8 mouse cellular contexts compared by ENCODE assay signal in the genomic region with DNA sequence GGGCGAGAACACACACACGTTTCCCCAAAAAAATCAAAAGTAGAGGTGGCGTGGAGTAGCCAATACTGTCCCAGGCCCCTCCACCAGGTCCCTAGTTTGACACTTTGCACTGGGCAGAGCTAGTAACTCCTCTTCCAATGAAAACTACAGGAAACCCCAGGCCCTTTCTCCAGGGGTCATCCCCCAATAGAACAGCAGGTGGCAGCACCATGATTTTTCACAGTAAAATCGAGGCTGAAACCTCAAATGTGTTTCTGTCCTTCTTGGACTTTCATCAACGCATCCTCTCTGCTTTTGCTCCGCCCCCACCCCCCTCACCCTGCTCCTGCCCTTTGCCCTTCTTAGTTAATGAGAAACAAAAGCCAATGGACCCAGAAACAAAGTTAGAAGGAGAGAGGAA. TPM values are rescaled to one million over a fixed set of nuclear protein-coding genes. Genes with fewer than 3 reads are reported as not detected.
DNase-seq lines count a peak whose midpoint lies in the region; TF ChIP-seq lines count a peak whose summit lies in the region.

No protein-coding gene starts in this region.

- peak; percentile 43 to 58 for DNase-seq in frontal cortex, postnatal 36 days (ENCODE audit: low spot score in 2 of 2)
- DNase-seq in frontal cortex, postnatal 10 days (ENCODE audit: low spot score in 2 of 2): no peak
- DNase-seq in urinary bladder, postnatal 14 days (ENCODE audit: low spot score): peak; percentile 62
- DNase-seq in urinary bladder, postnatal 10 days (ENCODE audit: low spot score): no peak
- DNase-seq in cerebellum, postnatal 36 days: peak; percentile 48 to 56
- DNase-seq in kidney, adult 2 months: peak; percentile 88
- peak; percentile 78 for DNase-seq in lung, postnatal 10 days
- peak; percentile 82 for DNase-seq in testis, postnatal 10 days (ENCODE audit: low spot score)

- no peak for TF ChIP-seq POLR2A in kidney, adult 2 months (IDR thresholded peaks at IDR 0.05; ENCODE audit: low read depth, low read length)

- peak; percentile 71 for TF ChIP-seq CTCF in kidney, adult 2 months (conservative IDR thresholded peaks at IDR 0.05; ENCODE audit: insufficient read depth, insufficient read length, low read depth, low read length)

- H3K36me3 ChIP-seq in kidney, adult 2 months (ENCODE audit: control insufficient read depth, insufficient read depth, low read length): no peaks in the 10 kb centered on the region

- no peak overlapping the region for H3K27ac ChIP-seq in kidney, adult 2 months (ENCODE audit: insufficient read depth, low read depth, low read length)

- WGBS in kidney, adult 2 months: 29% methylated on average over 6 of the region's 6 CpGs

- peaks cover 17% of the 10 kb centered on the region; the same call in 1 of the 2 replicates for H3K4me1 ChIP-seq in kidney, adult 2 months (ENCODE audit: control insufficient read depth, insufficient read depth, low read length)

- no peak overlapping the region for H3K4me3 ChIP-seq in kidney, adult 2 months (ENCODE audit: insufficient read depth, low read depth, low read length)

- no peaks in the 10 kb centered on the region for H3K27me3 ChIP-seq in kidney, adult 2 months (replicated peaks; ENCODE audit: control insufficient read depth, insufficient read depth, low read length)

RNA-seq across cellular contexts. Expression of a gene that starts 11.3 kb away (rescaled TPM):
- 14.2 and 14.3 TPM in 2 replicates for polyA plus RNA-seq in kidney, adult 2 months (2012; rRNA removed)

RNA-seq across cellular contexts. Expression of a gene that starts 17.0 kb away (rescaled TPM):
- polyA plus RNA-seq in kidney, adult 2 months (2012; rRNA removed): 12.6 and 15.5 TPM in 2 replicates

RNA-seq across cellular contexts. Expression of a gene that starts 30.6 kb away (rescaled TPM):
- 24.8 and 26.5 TPM in 2 replicates for polyA plus RNA-seq in kidney, adult 2 months (2012; rRNA removed)

Comparison
In these comparisons a context has a peak if more than half of its experiments do, and no peak if none do; other contexts are left out.
1. DNase-seq: peak in frontal cortex, postnatal 36 days (2 of 2), urinary bladder, postnatal 14 days (single experiment), cerebellum, postnatal 36 days (2 of 2), kidney, adult 2 months (single experiment), lung, postnatal 10 days (single experiment) and testis, postnatal 10 days (single experiment); none in frontal cortex, postnatal 10 days (0 of 2) and urinary bladder, postnatal 10 days (single experiment).